Mouse (Mus musculus) fat pad, adult 2 months (tissue): Measurements from ENCODE around the gene Degs1.
A peak's percentile ranks its signal among the peaks of the same experiment; 100 is the strongest.
"Not testable (repeated sequence)": the region's sequence is repeated elsewhere in the genome, so short reads cannot be mapped to it uniquely, and the experiment has no call there.

Experiments used
- DNase-seq: peaks from one replicate; pipeline ENCODE4 v3.0.0-alpha.2; 2011; ENCODE audit warnings: low read depth, low spot score; ENCODE audit errors: extremely low read depth

Gene Degs1

DNA sequence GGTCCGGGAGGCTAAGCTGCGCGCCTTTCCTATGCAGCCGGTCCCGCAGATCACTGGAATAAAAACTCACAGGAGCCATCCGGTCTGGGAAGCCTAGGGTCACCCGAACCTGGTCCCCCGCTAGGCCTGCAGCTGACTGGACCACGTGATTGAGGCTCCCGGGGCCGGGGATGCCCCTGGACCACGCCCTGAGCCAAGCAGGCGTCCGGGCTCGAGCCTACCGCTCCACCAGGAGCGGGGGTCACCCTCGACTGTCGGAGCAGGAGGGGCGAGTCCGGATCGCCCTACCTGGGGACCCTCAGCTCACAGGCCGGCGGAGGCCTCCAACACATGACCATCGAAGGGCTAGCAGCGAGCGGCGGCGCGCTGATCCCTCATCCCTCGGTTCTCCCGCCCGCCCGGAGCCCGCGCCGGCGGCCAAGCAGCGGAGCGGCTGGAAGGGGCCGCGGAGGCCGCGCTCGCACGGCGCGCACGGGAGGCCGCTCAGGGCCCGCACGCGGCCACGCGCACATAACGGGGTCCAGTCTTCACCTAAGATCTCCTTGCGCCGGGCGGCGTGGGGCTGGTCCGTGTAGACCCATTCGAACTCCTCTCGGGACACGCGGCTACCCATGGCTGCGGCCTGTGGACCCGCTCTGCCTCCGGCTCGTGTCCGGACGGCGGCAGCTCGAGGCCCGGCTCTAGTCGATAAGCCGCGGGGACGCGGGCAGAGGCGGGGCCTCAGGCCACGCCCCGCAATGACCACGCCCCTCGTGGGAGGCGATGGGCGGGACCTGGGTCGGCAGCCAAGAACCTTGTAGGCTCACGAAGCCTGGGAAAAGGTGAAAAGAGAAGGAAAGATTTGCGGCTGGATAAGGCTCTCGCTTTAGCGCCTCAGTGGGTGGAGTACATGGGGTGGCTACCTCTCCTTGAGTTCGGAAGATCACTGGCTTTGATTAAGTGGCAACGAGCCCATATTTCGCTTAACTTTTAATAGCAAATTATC lies at the start of gene Degs1:
Gene Degs1 (minus strand): TSS at position 714 of the 985 bp plus-strand sequence.
- DNase-seq, result peak; percentile 67

DNA sequence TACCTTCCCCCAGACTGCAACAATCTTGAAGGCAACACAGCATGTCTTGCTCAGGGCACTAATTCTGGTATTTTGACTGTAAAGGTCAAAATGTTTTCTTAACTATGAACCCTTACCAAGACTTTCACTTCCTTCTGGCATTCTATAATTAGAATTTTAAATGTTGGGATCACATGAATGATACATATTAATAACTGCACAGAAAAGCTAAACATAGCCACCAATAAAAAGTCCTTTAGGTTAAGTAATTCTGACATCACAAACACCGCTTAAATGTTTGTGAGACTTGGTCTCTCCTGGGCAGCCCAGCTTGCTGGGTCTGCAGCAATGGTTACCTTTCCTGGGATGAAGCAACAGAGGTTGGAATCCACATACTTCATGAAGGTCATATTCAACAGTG lies 43.3 kb upstream of the Degs1 start:
- DNase-seq, result no peak

DNA sequence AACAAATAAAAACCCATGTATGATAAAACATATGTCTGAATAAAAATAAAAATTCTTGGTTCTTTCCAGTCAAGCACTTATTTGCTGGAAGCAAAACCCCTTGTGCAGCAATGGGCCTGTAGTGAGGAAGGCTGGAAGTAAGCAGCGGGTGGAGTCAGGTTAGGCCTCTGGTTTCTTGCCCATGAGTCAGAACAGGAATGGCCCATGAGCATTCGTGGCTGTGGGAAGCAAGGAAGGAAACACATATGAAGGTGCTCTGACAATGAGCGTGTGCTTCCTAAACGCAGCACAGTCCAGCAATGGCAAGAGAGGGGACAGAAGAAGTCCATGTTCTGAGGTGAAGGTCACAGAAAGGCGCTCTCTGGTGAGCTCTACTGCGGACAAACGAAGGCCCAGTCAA lies 41.9 kb upstream of the Degs1 start:
- DNase-seq, result no peak

DNA sequence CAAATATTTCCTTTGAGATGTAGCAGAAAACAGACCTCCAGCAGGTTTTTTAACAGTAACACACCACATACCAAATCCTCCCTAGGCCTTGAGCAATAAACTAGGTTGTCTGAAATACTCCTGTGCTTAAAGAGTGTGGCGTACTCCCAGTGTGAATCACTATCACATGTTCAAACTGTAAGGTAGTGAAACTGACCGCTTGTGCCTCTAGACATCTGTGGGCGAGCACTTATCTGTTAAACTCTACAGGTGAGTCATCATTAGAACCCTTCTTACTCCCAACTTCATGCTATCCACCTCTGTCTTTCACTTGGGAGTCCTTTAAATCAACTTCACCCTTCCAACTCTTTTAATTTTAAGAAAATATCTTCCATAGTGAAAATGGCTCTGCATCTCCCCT lies 40.5 kb upstream of the Degs1 start:
- DNase-seq, result no peak

DNA sequence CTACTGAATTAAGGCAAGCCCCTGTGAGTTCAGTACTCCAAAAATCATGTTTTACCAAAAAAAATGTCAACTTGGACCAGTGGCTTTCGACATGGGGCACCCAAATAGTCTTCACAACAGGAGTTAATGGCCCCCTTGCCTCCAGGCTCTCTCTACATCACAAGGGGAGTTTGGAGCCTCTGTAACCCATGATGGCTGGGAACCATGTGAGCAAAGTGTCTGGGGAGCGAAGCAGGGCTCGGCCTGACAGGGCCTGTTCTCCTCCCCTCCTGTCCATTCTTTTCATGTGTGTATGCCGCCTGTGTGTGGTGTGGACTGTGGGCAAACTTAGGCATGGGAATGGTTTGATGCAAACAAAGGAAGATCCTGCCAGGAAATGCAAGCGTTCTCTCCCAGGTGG lies 31.6 kb upstream of the Degs1 start:
- no peak for DNase-seq

DNA sequence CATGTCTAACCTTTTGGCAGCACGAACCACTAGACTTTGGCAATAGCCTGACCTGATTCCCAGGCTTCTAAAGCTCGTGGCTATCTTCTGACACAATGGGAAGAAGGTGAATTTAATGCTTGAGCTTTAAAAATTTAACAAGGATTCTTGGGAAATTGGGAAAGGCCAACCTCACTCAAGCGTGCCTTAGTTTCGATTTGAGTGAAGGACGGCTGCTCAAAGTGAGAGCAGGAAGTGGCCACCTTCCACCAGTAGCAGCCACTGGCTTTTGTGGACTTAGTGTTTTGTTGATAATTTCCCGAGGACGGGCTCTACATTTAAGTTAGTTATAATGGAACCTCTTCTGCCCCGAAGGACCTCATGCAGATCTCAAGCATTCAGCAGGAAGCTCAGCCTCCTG lies 30.6 kb upstream of the Degs1 start:
- DNase-seq, result no peak

DNA sequence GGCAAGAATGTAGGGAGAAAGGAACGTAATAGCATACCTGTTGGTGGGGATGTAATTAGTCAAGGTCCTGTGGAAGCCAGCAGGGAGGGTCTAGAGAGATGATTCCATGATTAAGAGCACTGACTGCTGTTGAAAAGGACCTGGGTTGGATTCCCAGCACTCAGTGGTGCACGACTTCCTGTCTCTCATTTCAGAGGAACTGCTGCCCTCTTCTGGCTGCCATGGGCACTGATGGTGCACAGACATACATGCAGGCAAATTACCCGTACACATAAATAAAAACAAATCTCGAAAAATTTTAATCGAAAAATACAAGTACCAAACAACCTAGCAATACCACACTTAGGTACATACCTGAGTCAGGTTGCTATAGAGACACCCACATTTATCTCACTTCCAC lies 28.8 kb upstream of the Degs1 start:
- no peak for DNase-seq

DNA sequence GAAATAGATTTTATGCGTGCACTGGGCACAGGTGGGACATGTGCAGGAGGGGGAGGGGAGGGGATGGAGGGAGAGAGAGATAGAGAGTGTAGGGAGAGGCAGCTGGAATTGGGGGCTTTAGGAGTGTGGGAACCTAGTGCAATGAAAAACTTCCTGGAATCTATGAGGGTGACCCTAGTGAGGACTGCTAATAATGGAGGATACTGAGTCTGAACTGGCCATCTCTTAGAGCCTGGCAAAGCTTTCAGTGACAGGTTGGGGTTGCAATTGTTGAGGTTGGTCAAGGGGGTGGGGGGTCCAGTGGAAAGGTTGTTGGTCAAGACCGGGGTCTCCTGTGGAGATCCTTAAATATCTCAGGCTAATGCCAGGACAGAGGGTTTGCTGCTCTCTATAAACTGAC lies 27.7 kb upstream of the Degs1 start:
- DNase-seq, result no peak

DNA sequence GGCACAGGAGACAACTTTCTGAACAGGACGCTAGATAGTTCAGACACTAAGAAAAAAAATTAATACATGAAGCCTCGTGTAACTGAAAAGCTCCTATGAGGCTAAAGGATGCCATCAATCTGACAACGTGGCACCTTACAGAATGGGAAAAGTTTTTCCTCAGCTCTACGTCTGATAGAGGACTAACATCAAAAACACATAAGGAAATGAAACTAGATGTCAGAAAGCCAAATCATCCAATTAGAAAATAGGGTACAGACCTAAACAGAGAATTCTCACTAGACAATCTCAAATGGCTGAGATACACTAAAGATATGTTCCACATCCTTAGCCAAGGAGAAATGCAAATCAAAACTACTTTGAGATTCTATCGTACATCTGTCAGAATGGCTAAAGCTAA lies 26.8 kb upstream of the Degs1 start:
- DNase-seq, result no peak

DNA sequence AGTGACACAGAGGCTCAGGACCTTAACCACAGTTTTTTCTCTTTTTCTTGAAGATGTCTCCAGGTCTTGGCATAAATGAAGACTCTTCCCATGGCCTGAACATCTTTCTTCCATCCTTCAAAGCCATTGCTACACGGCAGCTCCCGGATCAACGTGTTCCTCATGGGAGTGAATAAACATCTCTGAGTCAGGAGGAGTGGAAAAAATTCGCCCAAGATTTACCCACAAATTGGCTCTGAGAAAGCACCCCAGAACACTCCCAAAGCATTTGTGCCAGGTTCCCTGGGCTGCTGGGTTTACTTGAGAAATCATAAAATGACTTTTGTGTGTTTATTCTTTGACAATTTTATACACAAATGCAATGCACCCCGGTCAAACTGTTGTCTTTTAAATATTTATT lies 20.3 kb upstream of the Degs1 start:
- DNase-seq, result no peak

DNA sequence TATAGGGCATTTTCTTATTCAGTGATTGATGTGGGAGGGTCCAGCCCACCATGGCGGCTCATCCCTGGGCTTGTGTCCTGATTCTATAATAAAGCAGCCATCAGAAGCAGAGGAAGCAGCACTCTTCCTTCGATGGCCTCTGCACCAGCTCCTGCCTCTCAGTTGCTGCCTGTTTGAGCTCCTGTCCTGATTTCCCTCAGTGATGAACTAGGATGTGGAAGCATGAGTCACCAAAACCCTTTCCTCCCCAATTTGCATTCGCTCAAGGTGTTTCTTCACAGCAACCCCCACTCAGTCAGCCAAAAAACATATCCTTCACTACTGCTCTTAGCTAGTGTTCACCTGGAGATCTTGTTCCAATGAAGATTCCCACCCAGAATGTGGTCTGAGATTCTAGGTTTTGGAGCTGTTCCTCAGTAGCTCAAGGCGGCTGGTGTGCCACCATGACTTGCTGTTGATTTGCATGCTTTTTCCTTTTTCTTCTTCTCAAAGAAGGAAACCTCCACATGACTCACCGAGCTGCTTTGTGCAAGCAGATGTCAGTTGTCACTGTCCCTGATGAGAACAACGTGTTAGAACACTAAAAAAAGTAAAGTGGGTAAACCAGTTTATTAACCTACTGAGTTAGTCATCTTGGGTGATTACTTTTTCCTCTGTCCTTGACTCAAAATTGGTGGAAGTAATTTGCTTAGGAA lies 19.7 kb upstream of the Degs1 start:
- no peak for DNase-seq

DNA sequence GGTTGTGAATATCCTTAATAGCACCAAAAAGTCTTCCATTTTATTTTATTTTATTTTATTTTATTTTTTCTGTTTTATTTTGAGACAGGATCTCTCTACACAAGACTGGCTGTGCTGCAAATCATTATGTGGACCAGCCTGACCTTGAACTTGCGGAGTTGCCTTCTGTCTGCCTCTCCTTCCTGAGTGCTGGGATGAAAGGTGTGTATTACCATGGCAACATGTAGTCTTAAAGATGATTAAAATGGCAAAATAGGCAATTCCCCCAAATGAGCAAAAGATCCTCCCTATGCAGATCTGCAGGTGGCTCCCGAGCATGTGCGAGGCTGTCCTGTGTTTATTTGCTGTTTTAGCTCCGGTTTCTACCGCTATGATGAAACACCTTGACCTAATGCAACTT lies 15.2 kb upstream of the Degs1 start:
- DNase-seq, result no peak

DNA sequence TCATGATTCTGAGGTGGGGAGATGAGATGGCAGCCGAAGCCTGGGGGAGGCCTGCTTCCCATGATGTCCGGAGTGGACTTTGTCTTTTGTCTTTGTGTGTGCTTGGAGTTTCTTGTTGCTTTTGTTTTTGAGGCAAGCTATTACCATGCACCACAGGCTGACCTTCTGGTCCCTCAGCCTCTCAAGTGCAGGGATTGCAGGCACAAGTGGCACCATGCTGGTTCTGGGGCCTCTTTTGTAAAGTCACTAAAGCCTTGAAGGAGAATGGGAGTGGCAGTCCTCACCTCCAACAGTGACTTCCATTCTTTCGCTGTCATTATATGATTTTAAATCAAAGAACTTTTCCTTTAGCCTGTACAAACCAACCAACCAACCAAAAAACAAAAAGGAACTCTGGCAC lies 14.6 kb upstream of the Degs1 start:
- DNase-seq, result no peak

DNA sequence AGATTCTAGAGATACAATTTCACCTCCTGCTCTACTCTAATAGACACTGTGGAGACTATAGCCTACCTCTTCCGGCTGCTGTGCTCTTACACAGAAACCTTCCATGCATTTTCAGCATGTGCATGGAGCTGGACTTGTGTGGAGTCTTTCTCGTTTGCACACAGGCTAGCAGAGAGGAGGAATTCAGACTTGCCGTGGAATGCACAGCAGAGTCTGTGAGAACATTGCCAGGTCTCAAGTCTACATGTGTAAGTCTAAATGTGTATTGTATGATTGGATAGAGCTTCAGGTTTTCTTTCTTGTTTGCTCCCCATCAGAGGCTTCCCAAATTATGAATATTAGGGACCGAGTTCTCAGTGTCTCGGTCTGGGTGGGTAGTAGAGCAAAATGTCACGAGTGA lies 14.2 kb upstream of the Degs1 start:
- DNase-seq, result no peak

DNA sequence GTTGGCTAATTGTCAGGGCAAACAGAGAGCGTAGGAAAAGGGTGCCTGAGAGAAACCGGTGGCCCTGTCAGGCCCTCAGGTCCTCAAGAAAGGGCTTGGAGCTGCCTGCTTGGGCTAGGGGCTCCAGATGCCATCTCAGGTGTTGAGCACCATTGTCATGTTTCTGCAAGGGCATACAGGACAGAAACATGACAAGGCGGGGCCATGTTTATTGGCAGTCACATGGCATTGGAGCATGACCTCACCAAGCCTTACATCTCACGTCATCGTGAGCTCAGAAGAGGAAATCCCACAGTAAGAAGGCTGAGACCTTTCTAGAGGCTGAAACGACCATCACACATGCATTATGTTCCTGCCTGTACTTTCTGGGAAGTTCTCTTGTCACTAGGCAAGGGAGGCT lies 13.5 kb upstream of the Degs1 start:
- DNase-seq, result no peak

DNA sequence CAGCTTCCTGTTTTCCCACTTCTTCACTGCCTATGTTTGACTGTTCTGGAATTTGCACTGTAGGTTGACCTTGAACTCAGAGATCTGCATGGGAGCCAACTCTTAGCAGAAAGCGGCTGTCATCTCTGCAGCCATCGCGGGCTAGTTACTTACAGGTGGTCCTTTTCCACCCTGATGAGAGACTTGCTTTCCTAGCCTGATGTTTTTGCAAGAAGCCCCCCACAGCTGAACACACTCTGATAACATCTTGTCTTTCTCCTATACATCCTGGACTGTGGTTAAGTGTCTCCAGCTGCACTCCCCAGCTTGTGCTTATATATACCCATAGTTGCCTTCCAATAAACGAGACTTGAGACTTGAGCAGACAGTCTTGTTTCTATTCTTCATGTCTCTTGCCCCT lies 9.7 kb upstream of the Degs1 start:
- no peak for DNase-seq

DNA sequence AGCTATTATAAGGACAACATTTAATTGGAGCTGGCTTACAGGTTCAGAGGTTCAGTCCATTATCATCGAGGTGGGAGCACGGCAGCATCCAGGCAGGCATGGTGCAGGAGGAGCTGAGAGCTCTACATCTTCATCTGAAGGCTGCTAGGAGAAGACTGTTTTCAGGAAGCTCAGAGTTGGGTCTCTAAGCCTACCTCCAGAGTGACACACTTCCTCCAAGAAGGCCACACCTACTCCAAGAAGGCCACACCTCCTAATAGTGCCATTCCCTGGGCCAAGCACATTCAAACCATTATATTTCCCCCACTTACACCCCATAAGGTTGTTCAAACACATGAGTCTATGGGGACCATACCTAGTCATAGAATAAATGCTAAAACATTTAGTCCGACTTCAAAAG lies 8.1 kb upstream of the Degs1 start:
- DNase-seq, result not testable (repeated sequence)

DNA sequence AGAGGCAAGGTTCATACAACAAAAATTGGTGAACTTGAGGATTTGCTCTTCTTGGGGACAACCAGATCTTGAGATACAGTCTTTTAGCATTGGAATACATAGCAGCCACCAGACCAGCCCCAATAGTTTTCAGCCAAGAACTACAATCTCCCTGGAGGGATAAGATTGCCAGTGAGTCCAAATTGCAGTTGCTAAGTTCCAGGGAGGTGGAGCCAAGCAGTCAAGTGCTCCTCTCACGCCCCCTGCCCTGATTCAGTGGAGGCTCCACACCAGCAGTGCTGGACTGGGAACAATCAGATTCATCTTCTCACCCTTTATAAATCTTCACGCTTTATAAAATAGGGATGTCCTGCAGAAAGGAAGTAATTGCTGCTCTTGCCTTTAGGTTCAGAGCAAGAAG lies 7.2 kb upstream of the Degs1 start:
- DNase-seq, result no peak

DNA sequence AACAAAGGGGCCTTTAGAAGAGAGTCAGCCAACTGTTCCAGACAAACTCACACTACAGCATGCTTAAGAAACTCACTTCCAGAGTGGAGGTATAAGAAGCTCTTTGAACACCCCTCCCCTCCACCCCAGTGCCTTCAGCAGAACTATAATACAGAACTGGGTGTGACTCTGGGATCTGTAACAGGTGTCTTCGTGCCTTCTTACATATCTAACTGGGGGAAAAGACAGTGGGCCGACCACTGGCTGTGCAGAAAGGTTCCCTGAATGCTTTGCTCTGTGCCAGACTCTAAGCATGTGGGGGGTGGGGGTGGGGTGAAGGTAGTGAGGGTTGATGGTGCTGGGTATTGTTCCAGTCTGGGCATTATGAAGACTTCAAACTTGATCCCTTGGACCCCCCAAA lies 6.0 kb upstream of the Degs1 start:
- no peak for DNase-seq

DNA sequence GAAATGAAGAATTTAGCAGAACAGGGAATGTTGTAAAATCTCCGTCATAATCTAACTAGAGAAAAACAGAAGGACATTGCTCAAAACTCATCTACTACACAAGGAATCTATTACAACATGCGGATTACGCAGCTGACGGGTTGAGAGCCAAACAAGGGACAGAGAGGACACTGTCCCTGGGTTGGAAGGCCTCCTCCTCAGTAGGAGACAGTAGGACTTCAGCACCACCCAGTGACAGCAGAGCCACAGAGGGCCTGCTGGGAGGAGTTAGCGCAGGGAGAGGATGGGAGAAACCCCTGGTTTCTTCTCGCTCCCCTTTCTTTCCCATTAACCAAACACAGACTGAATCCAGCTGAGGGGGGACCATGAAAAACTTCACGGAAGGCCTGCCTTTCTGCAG lies 5.2 kb upstream of the Degs1 start:
- no peak for DNase-seq

DNA sequence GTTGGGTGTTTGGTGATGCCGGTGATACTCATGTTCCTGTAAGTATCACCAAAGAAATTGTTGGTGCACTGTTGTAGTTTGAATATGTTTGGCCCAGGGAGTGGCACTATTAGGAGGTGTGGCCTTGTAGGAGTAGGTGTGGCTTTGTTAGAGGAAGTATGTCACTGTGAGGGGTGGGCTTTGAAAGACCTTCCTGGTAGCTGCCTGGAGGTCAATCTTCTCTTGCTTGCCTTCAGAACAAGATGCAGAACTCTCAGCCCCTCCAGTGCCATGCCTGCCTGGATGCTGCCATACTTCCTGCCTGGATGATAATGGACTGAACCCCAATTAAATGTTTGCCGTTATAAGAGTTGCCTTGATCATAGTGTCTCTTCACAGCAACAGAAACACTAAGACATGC lies 2.2 kb upstream of the Degs1 start:
- DNase-seq, result no peak

DNA sequence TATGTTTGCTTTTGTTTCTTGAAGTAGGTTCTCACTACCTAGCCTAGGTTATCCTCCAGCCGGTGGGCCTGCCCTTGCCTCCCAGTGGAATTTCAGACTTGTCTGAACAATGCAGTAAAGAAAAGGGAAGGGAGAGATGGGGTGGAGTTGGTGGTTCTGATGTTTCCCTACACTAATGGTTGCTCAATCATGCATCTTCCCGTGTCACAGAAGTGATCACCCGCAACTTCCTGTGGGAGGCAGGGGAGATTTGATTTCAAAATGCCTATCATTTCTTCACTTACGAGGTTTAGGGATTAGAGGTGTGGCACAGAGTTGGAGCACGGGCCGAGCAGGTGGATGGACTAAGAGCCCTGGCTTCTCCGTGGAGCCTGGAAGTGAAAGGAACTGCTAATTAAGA lies 627 bp upstream of the Degs1 start:
- DNase-seq, result peak; percentile 78
